Comparison of ENCODE assay signal across 20 mouse cellular contexts in the genomic region with DNA sequence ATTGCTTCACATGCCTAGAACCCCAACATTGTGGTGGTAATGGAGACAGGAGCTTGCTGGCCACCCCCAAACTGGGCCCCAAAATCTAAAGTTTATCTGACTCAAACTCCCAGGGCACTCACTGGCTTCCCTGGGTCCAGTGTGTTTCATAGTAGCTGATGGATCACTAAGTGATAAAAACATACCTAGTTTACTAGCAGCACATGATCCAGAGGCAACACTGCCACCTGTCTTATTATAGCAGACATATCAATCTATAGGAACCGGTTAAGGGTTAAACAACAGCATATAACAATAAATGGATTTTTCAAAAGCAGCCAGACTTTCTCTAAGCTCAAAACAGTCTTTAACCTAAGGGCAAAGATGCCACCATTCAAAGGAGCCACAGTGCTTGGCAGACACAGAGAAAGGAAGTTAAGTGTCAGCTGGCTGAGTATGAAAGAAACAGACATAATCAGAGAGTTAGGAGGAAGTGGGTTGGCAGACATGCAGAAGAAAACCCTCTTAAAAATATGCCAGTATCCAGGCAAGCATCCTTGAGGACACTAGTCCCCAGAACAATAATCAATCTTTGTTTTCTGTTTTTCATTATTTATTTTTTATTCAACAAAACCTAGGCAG.
DNase-seq lines count a peak whose midpoint lies in the region; ATAC-seq and TF ChIP-seq lines count a peak whose summit lies in the region.
"Had no signal": no experiment of that assay in that cellular context is flagged by ENCODE, and none has a peak within 500 bp of the region (broad histone marks: within the 10 kb centered on the region; RNA-seq: fewer than 3 reads in every experiment).

No protein-coding gene starts in this region.

- no peak overlapping the region for H3K4me2 ChIP-seq in hindbrain, postnatal 0 days (ENCODE audit: low read depth, low read length)
- H3K4me2 ChIP-seq: intestine, embryonic 15.5 days; liver, embryonic 13.5 days; neural tube, embryonic 15.5 days had no signal

- no peak overlapping the region for H3K27ac ChIP-seq in hindbrain, postnatal 0 days
- no peak overlapping the region for H3K27ac ChIP-seq in hindbrain, embryonic 10.5 days
- H3K27ac ChIP-seq: intestine, embryonic 15.5 days; limb, embryonic 10.5 days; liver, embryonic 13.5 days; neural tube, embryonic 15.5 days had no signal

- TF ChIP-seq CTCF in hindbrain, postnatal 0 days (IDR thresholded peaks at IDR 0.05; ENCODE audit: low read depth): peak; percentile 40; the same call in 1 of the 2 replicates

- 38% methylated on average over 1 of the region's 1 CpGs for WGBS in hindbrain, postnatal 0 days
- 88% methylated on average over 1 of the region's 1 CpGs for WGBS in hindbrain, embryonic 10.5 days

- H3K4me1 ChIP-seq in hindbrain, postnatal 0 days (ENCODE audit: insufficient read depth, low read length): no peaks in the 10 kb centered on the region
- no peaks in the 10 kb centered on the region for H3K4me1 ChIP-seq in hindbrain, embryonic 10.5 days (replicated peaks)
- H3K4me1 ChIP-seq: intestine, embryonic 15.5 days; limb, embryonic 10.5 days; liver, embryonic 13.5 days; neural tube, embryonic 15.5 days had no signal

- no peak overlapping the region for H3K9ac ChIP-seq in hindbrain, postnatal 0 days (replicated peaks; ENCODE audit: low read length)
- H3K9ac ChIP-seq: intestine, embryonic 15.5 days; liver, embryonic 13.5 days; neural tube, embryonic 15.5 days had no signal

- DNase-seq in hindbrain, postnatal 0 days (ENCODE audit: low spot score): no peak
- DNase-seq in hindbrain, embryonic 10.5 days (ENCODE audit: low spot score): no peak
- peak; percentile 24 for DNase-seq in 3T3-L1 (ENCODE audit: low read depth, low spot score)
- DNase-seq in MEL-GATA-1-ER (ENCODE audit: extremely low read depth, low read depth): peak; percentile 14
- DNase-seq in cerebellum, adult 11-12 months: no peak
- no peak for DNase-seq in neural tube, embryonic 10.5 days (ENCODE audit: extremely low spot score, low spot score)
- no peak for DNase-seq in right cerebral cortex, postnatal 36 days (ENCODE audit: low spot score in 2 of 2)
- DNase-seq: adrenal gland, adult 8-10 months; cerebellum, postnatal 14 days; heart, postnatal 36 days; kidney, postnatal 10 days; layer of hippocampus, adult 9-11 months; liver, embryonic 13.5 days; lung, postnatal 10 days; right cerebral cortex, adult 18-20 months had no signal

- no peak overlapping the region for H3K4me3 ChIP-seq in hindbrain, postnatal 0 days (ENCODE audit: low read length)
- no peak overlapping the region for H3K4me3 ChIP-seq in hindbrain, embryonic 10.5 days
- H3K4me3 ChIP-seq: intestine, embryonic 15.5 days; limb, embryonic 10.5 days; liver, embryonic 13.5 days; neural tube, embryonic 15.5 days had no signal

- ATAC-seq in hindbrain, postnatal 0 days: no peak
- ATAC-seq in megakaryocyte progenitor cell, adult 5-6 weeks (replicated peaks; ENCODE audit: poor library complexity): peak; percentile 55
- ATAC-seq: intestine, embryonic 15.5 days; Patski had no signal

- no peaks in the 10 kb centered on the region for H3K36me3 ChIP-seq in hindbrain, postnatal 0 days (ENCODE audit: insufficient read depth, low read length)
- H3K36me3 ChIP-seq in hindbrain, embryonic 10.5 days: no peaks in the 10 kb centered on the region
- H3K36me3 ChIP-seq: intestine, embryonic 15.5 days; limb, embryonic 10.5 days; liver, embryonic 13.5 days; neural tube, embryonic 15.5 days had no signal

- H3K27me3 ChIP-seq in hindbrain, postnatal 0 days (ENCODE audit: insufficient read depth, low read length): no peaks in the 10 kb centered on the region
- no peaks in the 10 kb centered on the region for H3K27me3 ChIP-seq in hindbrain, embryonic 10.5 days (ENCODE audit: insufficient read depth, poor library complexity, severe bottlenecking)
- H3K27me3 ChIP-seq: intestine, embryonic 15.5 days; liver, embryonic 13.5 days; neural tube, embryonic 15.5 days; Patski had no signal

- H3K9me3 ChIP-seq in hindbrain, postnatal 0 days (ENCODE audit: low read length): no peaks in the 10 kb centered on the region
- H3K9me3 ChIP-seq in hindbrain, embryonic 10.5 days: no peaks in the 10 kb centered on the region
- H3K9me3 ChIP-seq: intestine, embryonic 15.5 days; limb, embryonic 10.5 days; liver, embryonic 13.5 days; neural tube, embryonic 15.5 days had no signal

Comparison
In these comparisons a context has a peak if more than half of its experiments do, and no peak if none do; other contexts are left out.
1. DNase-seq: peak in 3T3-L1 (single experiment) and MEL-GATA-1-ER (single experiment); none in hindbrain, postnatal 0 days (single experiment), hindbrain, embryonic 10.5 days (single experiment), cerebellum, adult 11-12 months (single experiment), neural tube, embryonic 10.5 days (single experiment) and right cerebral cortex, postnatal 36 days (0 of 2).